Mouse (Mus musculus): ENCODE measurements around the gene Cnr2.

Cnr2 gene

GRCm38 (mm10) chr4:135895071-135895571 lies at the start of gene Cnr2:
Gene Cnr2, plus strand, starts transcription at chr4:135895394.
- DNase-seq (ENCODE audit: low read depth, low spot score): peak; percentile 52

- DNase-seq (ENCODE audit: low read depth, low spot score): no peak
Observed at GRCm38 (mm10) chr4:135847581-135847980, 47.6 kb upstream of the Cnr2 start.

GRCm38 (mm10) chr4:135850411-135851095 lies 44.6 kb upstream of the Cnr2 start:
- peak; percentile 68 for DNase-seq (ENCODE audit: low read depth, low spot score)

- no peak for DNase-seq (ENCODE audit: low read depth, low spot score)
Observed at GRCm38 (mm10) chr4:135851942-135852341, 43.3 kb upstream of the Cnr2 start.

- DNase-seq (ENCODE audit: low read depth, low spot score): no peak
Observed at GRCm38 (mm10) chr4:135853987-135854546, 41.1 kb upstream of the Cnr2 start.

- no peak for DNase-seq (ENCODE audit: low read depth, low spot score)
Observed at GRCm38 (mm10) chr4:135854630-135855029, 40.6 kb upstream of the Cnr2 start.

- DNase-seq (ENCODE audit: low read depth, low spot score): no peak
Observed at GRCm38 (mm10) chr4:135855080-135855479, 40.1 kb upstream of the Cnr2 start.

- peak; percentile 100 for DNase-seq (ENCODE audit: low read depth, low spot score)
Observed at GRCm38 (mm10) chr4:135855536-135856222, 39.5 kb upstream of the Cnr2 start, which contains the start of gene Srsf10. Gene Srsf10, plus strand, starts transcription at chr4:135855747.

- DNase-seq (ENCODE audit: low read depth, low spot score): peak; percentile 60
Observed at GRCm38 (mm10) chr4:135856223-135857091, 38.7 kb upstream of the Cnr2 start.

GRCm38 (mm10) chr4:135857597-135858186 lies 37.5 kb upstream of the Cnr2 start:
- peak; percentile 29 for DNase-seq (ENCODE audit: low read depth, low spot score)

- peak; percentile 57 for DNase-seq (ENCODE audit: low read depth, low spot score)
Observed at GRCm38 (mm10) chr4:135868996-135869395, 26.2 kb upstream of the Cnr2 start.

GRCm38 (mm10) chr4:135870227-135871023 lies 24.8 kb upstream of the Cnr2 start:
- DNase-seq (ENCODE audit: low read depth, low spot score): no peak

- no peak for DNase-seq (ENCODE audit: low read depth, low spot score)
Observed at GRCm38 (mm10) chr4:135872015-135872414, 23.2 kb upstream of the Cnr2 start.

GRCm38 (mm10) chr4:135872589-135873391 lies 22.4 kb upstream of the Cnr2 start:
- DNase-seq (ENCODE audit: low read depth, low spot score): no peak

- peak; percentile 95 for DNase-seq (ENCODE audit: low read depth, low spot score)
Observed at GRCm38 (mm10) chr4:135873526-135874202, 21.5 kb upstream of the Cnr2 start, which contains the start of gene Pnrc2. Gene Pnrc2, minus strand, starts transcription at chr4:135873850.

GRCm38 (mm10) chr4:135874564-135875535 lies 20.3 kb upstream of the Cnr2 start:
- no peak for DNase-seq (ENCODE audit: low read depth, low spot score)

GRCm38 (mm10) chr4:135875546-135875945 lies 19.6 kb upstream of the Cnr2 start:
- DNase-seq (ENCODE audit: low read depth, low spot score): peak; percentile 57

Measured in CD4-positive helper T cell, adult 2 months (primary cell).